9 mouse cellular contexts compared by ENCODE assay signal in genomic region chr2:128373363-128374252, GRCm38 (mm10).
A peak's percentile ranks its signal among the peaks of the same experiment; 100 is the strongest.
DNase-seq lines count a peak whose midpoint lies in the region; ATAC-seq and TF ChIP-seq lines count a peak whose summit lies in the region.
"Had no signal": no experiment of that assay in that cellular context is flagged by ENCODE, and none has a peak within 500 bp of the region (broad histone marks: within the 10 kb centered on the region; RNA-seq: fewer than 3 reads in every experiment).

No protein-coding gene starts in this region.

- no peak for TF ChIP-seq CTCF in hindbrain, postnatal 0 days (IDR thresholded peaks at IDR 0.05; ENCODE audit: low read depth)
- no peak for TF ChIP-seq CTCF in heart, postnatal 0 days (IDR thresholded peaks at IDR 0.05; ENCODE audit: low read depth)

- no peak overlapping the region for H3K27ac ChIP-seq in hindbrain, embryonic 12.5 days
- H3K27ac ChIP-seq in hindbrain, postnatal 0 days, result no peak overlapping the region; the same call in 1 of the 2 replicates
- H3K27ac ChIP-seq in heart, postnatal 0 days (ENCODE audit: low read depth), result peak overlapping the region; percentile 47; the same call in 1 of the 2 replicates
- H3K27ac ChIP-seq in midbrain, embryonic 14.5 days (replicated peaks; ENCODE audit: low read depth, low read length), result peak overlapping the region; percentile 20; the same call in 1 of the 2 replicates
- H3K27ac ChIP-seq: layer of hippocampus, adult 2 months had no signal

- 29% methylated on average over 12 of the region's 12 CpGs for WGBS in hindbrain, embryonic 12.5 days
- 21% methylated on average over 12 of the region's 12 CpGs for WGBS in hindbrain, postnatal 0 days
- WGBS in heart, postnatal 0 days, result 55% methylated on average over 12 of the region's 12 CpGs
- WGBS in midbrain, embryonic 14.5 days, result 28% methylated on average over 12 of the region's 12 CpGs

- H3K9ac ChIP-seq in hindbrain, embryonic 12.5 days, result no peak overlapping the region
- no peak overlapping the region for H3K9ac ChIP-seq in hindbrain, postnatal 0 days (replicated peaks; ENCODE audit: low read length)
- no peak overlapping the region for H3K9ac ChIP-seq in heart, postnatal 0 days (replicated peaks; ENCODE audit: low read depth, low read length)
- no peak overlapping the region for H3K9ac ChIP-seq in midbrain, embryonic 14.5 days (replicated peaks; ENCODE audit: low read length)

- peak; percentile 35; the same call in 1 of the 2 replicates for ATAC-seq in hindbrain, embryonic 12.5 days (ENCODE audit: low FRiP score)
- no peak for ATAC-seq in hindbrain, postnatal 0 days
- ATAC-seq in heart, postnatal 0 days (ENCODE audit: insufficient read depth, low read depth), result peak; percentile 30; the same call in 1 of the 2 replicates
- no peak; the same call in 1 of the 2 replicates for ATAC-seq in midbrain, embryonic 14.5 days (ENCODE audit: low FRiP score, low TSS enrichment)

- no peak for TF ChIP-seq EP300 in heart, postnatal 0 days (IDR thresholded peaks at IDR 0.05; ENCODE audit: low read depth)

- DNase-seq in hindbrain, postnatal 0 days (ENCODE audit: low spot score), result no peak
- DNase-seq in MEL-GATA-1-ER (ENCODE audit: extremely low read depth, low read depth), result peak; percentile 59
- DNase-seq in heart, postnatal 0 days (ENCODE audit: low spot score), result peak; percentile 19
- DNase-seq in midbrain, embryonic 14.5 days, result peak; percentile 51
- DNase-seq in thymus, postnatal 25 days, result no peak
- DNase-seq in layer of hippocampus, adult 8-10 months (ENCODE audit: low spot score in 2 of 2), result no peak
- no peak for DNase-seq in layer of hippocampus, postnatal 10 days (ENCODE audit: low spot score in 2 of 2)

- H3K36me3 ChIP-seq in hindbrain, embryonic 12.5 days, result no peaks in the 10 kb centered on the region
- no peaks in the 10 kb centered on the region for H3K36me3 ChIP-seq in hindbrain, postnatal 0 days (ENCODE audit: insufficient read depth, low read length)
- H3K36me3 ChIP-seq in heart, postnatal 0 days (replicated peaks; ENCODE audit: control insufficient read depth, insufficient read depth, low read length), result no peaks in the 10 kb centered on the region
- H3K36me3 ChIP-seq in midbrain, embryonic 14.5 days (ENCODE audit: control insufficient read depth, insufficient read depth, low read length), result no peaks in the 10 kb centered on the region

- H3K4me1 ChIP-seq in hindbrain, embryonic 12.5 days, result peaks cover 11% of the 10 kb centered on the region
- H3K4me1 ChIP-seq in hindbrain, postnatal 0 days (ENCODE audit: insufficient read depth, low read length), result 0 out of 2 replicates have a peak, but pooled peaks cover 3% of the 10 kb centered on the region
- peaks cover 17% of the 10 kb centered on the region; the same call in 1 of the 2 replicates for H3K4me1 ChIP-seq in heart, postnatal 0 days (ENCODE audit: control insufficient read depth, insufficient read depth)
- peaks cover 13% of the 10 kb centered on the region for H3K4me1 ChIP-seq in midbrain, embryonic 14.5 days (ENCODE audit: control insufficient read depth, insufficient read depth, low read length)

- H3K4me2 ChIP-seq in hindbrain, embryonic 12.5 days (replicated peaks), result no peak overlapping the region
- no peak overlapping the region for H3K4me2 ChIP-seq in hindbrain, postnatal 0 days (ENCODE audit: low read depth, low read length)
- no peak overlapping the region for H3K4me2 ChIP-seq in heart, postnatal 0 days (ENCODE audit: low read depth, low read length)
- no peak overlapping the region for H3K4me2 ChIP-seq in midbrain, embryonic 14.5 days (ENCODE audit: low read length)

- no peak overlapping the region for H3K4me3 ChIP-seq in hindbrain, embryonic 12.5 days
- H3K4me3 ChIP-seq in hindbrain, postnatal 0 days (ENCODE audit: low read length), result no peak overlapping the region
- no peak overlapping the region for H3K4me3 ChIP-seq in heart, postnatal 0 days (ENCODE audit: low read depth, low read length)
- no peak overlapping the region for H3K4me3 ChIP-seq in midbrain, embryonic 14.5 days (replicated peaks; ENCODE audit: low read depth, low read length)
- H3K4me3 ChIP-seq: layer of hippocampus, adult 2 months had no signal

- H3K9me3 ChIP-seq in hindbrain, embryonic 12.5 days (replicated peaks), result no peaks in the 10 kb centered on the region
- H3K9me3 ChIP-seq in hindbrain, postnatal 0 days (ENCODE audit: low read length), result no peaks in the 10 kb centered on the region
- no peaks in the 10 kb centered on the region for H3K9me3 ChIP-seq in heart, postnatal 0 days (replicated peaks; ENCODE audit: control insufficient read depth, low read length)
- no peaks in the 10 kb centered on the region for H3K9me3 ChIP-seq in midbrain, embryonic 14.5 days (ENCODE audit: control insufficient read depth, low read length)

- H3K27me3 ChIP-seq in hindbrain, embryonic 12.5 days, result no peaks in the 10 kb centered on the region
- H3K27me3 ChIP-seq in hindbrain, postnatal 0 days (ENCODE audit: insufficient read depth, low read length), result no peaks in the 10 kb centered on the region
- H3K27me3 ChIP-seq in heart, postnatal 0 days (ENCODE audit: control insufficient read depth, insufficient read depth, low read length), result no peaks in the 10 kb centered on the region
- no peaks in the 10 kb centered on the region for H3K27me3 ChIP-seq in midbrain, embryonic 14.5 days (ENCODE audit: control insufficient read depth, insufficient read depth, low read length)

Comparison
In these comparisons a context has a peak if more than half of its experiments do, and no peak if none do; other contexts are left out.
1. ATAC-seq: peak in hindbrain, embryonic 12.5 days (single experiment) and heart, postnatal 0 days (single experiment); none in hindbrain, postnatal 0 days (single experiment) and midbrain, embryonic 14.5 days (single experiment).
2. H3K27ac ChIP-seq: peak in heart, postnatal 0 days (single experiment) and midbrain, embryonic 14.5 days (single experiment); none in hindbrain, embryonic 12.5 days (single experiment) and hindbrain, postnatal 0 days (single experiment).
3. DNase-seq: peak in MEL-GATA-1-ER (single experiment), heart, postnatal 0 days (single experiment) and midbrain, embryonic 14.5 days (single experiment); none in hindbrain, postnatal 0 days (single experiment), thymus, postnatal 25 days (single experiment), layer of hippocampus, adult 8-10 months (0 of 2) and layer of hippocampus, postnatal 10 days (0 of 2).